Mouse (Mus musculus) liver, postnatal 0 days (tissue): ENCODE measurements around the gene Wdr73. TPM values are rescaled to one million over a fixed set of nuclear protein-coding genes. Genes with fewer than 3 reads are reported as not detected.
A peak's percentile ranks its signal among the peaks of the same experiment; 100 is the strongest.

ENCODE experiments used
- ATAC-seq: fragments of 200-750 bp; cut with Nextera tagmentation; 2 replicates; pipeline ENCODE4 v1.8.0; 2017; ENCODE audit warnings: mild to moderate bottlenecking, moderate library complexity
- DNase-seq: peaks from one replicate; pipeline ENCODE4 v3.0.0-alpha.2; 2016
- H3K27ac ChIP-seq: fragments of 300-500 bp; sonication (generic); 2 replicates; pipeline ENCODE4 v1.5.1; 2014; ENCODE audit warnings: antibody characterized with exemption, moderate library complexity, mild to moderate bottlenecking, low read depth
- H3K27me3 ChIP-seq: fragments of 300-500 bp; sonication (generic); 2 replicates; pipeline ENCODE4 v1.6.1; 2014; ENCODE audit warnings: low read length, control low read depth, mixed read lengths; ENCODE audit not compliant: insufficient read depth
- H3K36me3 ChIP-seq: fragments of 300-500 bp; sonication (generic); replicated peaks from 2 replicates; pipeline ENCODE4 v1.6.1; 2014; ENCODE audit warnings: mild to moderate bottlenecking, control low read depth, low read length, moderate library complexity, mixed read lengths; ENCODE audit not compliant: insufficient read depth
- H3K4me1 ChIP-seq: fragments of 300-500 bp; sonication (generic); 2 replicates; pipeline ENCODE4 v1.6.1; 2014; ENCODE audit warnings: antibody characterized with exemption, mild to moderate bottlenecking, control low read depth; ENCODE audit not compliant: insufficient read depth
- H3K4me2 ChIP-seq: fragments of 300-500 bp; sonication (generic); 2 replicates; pipeline ENCODE4 v1.6.1; 2014; ENCODE audit warnings: low read depth, mild to moderate bottlenecking, low read length, moderate library complexity, mixed read lengths
- H3K4me3 ChIP-seq: fragments of 300-500 bp; sonication (generic); 2 replicates; pipeline ENCODE4 v1.5.1; 2014; ENCODE audit warnings: low read depth, low read length
- H3K9ac ChIP-seq: fragments of 300-500 bp; sonication (generic); replicated peaks from 2 replicates; pipeline ENCODE4 v1.6.1; 2014; ENCODE audit warnings: mild to moderate bottlenecking, moderate library complexity
- H3K9me3 ChIP-seq: fragments of 300-500 bp; sonication (generic); 2 replicates; pipeline ENCODE4 v1.6.1; 2016; ENCODE audit warnings: mild to moderate bottlenecking, control low read depth, low read length, mixed read lengths
- CTCF ChIP-seq: sonication (generic); IDR thresholded peaks from 2 replicates; pipeline ENCODE4 v1.5.1; 2016; ENCODE audit warnings: antibody characterized with exemption, low read depth
- EP300 ChIP-seq: IDR thresholded peaks from 2 replicates; pipeline ENCODE4 v1.6.1; 2016; ENCODE audit warnings: antibody characterized with exemption, low read depth, mild to moderate bottlenecking
- WGBS: fragments of 180-500 bp; shearing (Covaris S2); extraction: QIAGEN DNeasy Blood & Tissue Kit; methylation state at CpG from one replicate; pipeline ENCODE4 v1.1.7; 2014; ENCODE audit not compliant: insufficient replicate concordance; 5-methylcytosine and 5-hydroxymethylcytosine counted together
- polyA plus RNA-seq: library from polyadenylated mRNA; unstranded; fragments of >200 nt; fragmentation: Nextera tagmentation; extraction: Ambion mirVana; gene quantifications from 2 replicates; pipeline ENCODE4 v1.2.1, GENCODE M21; 2015

Gene Wdr73
- polyA plus RNA-seq, 1 experiment from 2014 or later: 13.6 TPM

DNA sequence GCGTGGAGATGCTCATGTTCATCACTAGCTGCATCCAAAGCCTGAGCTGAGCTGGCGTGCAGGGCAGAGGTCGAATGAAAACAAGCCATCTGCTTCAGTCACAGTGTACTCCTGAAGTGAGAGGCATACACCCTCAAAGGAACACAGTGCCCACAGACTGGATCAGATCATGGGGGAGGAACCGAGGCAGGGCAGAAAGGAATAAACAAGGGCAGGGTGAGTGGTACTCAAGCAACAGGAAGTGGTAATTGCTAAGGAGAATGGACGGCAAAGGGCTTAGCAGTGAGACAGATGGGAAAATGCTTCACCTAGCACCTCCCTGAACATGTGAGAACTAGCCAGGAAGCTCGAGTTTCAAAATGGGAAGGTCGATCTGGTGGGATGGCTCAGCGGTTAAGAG, 11.4 kb upstream of the Wdr73 start:
- ATAC-seq: no peak
- Histone ChIP-seq H3K4me2 (no peak overlapping the region), H3K9me3 (no peaks in the 10 kb centered on the region), H3K4me1 (no peaks in the 10 kb centered on the region), H3K4me3 (no peak overlapping the region), H3K27me3 (no peaks in the 10 kb centered on the region), H3K9ac (no peak overlapping the region), H3K36me3 (peaks cover 49% of the 10 kb centered on the region), H3K27ac (no peak overlapping the region)
- no peak for TF ChIP-seq EP300
- no peak for TF ChIP-seq CTCF
- no peak for DNase-seq
- WGBS: 80% methylated on average over 8 of the region's 8 CpGs

- no peaks in the 10 kb centered on the region for H3K4me1 ChIP-seq
- H3K9ac ChIP-seq: no peak overlapping the region
- 77% methylated on average over 7 of the region's 7 CpGs for WGBS
Observed at GRCm38 (mm10) chr7:80911053-80911452, 10.0 kb upstream of the Wdr73 start.

GRCm38 (mm10) chr7:80904921-80905515, 3.9 kb upstream of the Wdr73 start, which contains the start of gene Nmb:
Gene Nmb (minus strand): TSS chr7:80905076.
- no peak for ATAC-seq
- no peaks in the 10 kb centered on the region for H3K27me3 ChIP-seq
- DNase-seq: peak; percentile 67
- peak within 1 kb of the TSS; percentile 46 for H3K4me3 ChIP-seq
- 3% methylated on average over 19 of the region's 19 CpGs for WGBS
- peak within 1 kb of the TSS; percentile 86 for H3K4me2 ChIP-seq
- H3K4me1 ChIP-seq: peaks cover 17% of the 10 kb centered on the region
- H3K36me3 ChIP-seq: 0 out of 2 replicates have a peak, but pooled peaks cover 2% of the 10 kb centered on the region
- peak within 1 kb of the TSS; percentile 59 for H3K9ac ChIP-seq
- H3K27ac ChIP-seq: no peak within 1 kb of the TSS
- no peaks in the 10 kb centered on the region for H3K9me3 ChIP-seq
- TF ChIP-seq CTCF (no peak), EP300 (no peak)

More at GRCm38 (mm10) chr7:80911053-80911452, 10.0 kb upstream of the Wdr73 start:
- Histone ChIP-seq H3K4me3 (no peak overlapping the region), H3K27me3 (no peaks in the 10 kb centered on the region), H3K36me3 (peaks cover 36% of the 10 kb centered on the region), H3K9me3 (no peaks in the 10 kb centered on the region), H3K4me2 (no peak overlapping the region), H3K27ac (no peak overlapping the region)
- no peak for DNase-seq
- TF ChIP-seq CTCF (no peak), EP300 (no peak)
- no peak; the same call in 1 of the 2 replicates for ATAC-seq

DNA sequence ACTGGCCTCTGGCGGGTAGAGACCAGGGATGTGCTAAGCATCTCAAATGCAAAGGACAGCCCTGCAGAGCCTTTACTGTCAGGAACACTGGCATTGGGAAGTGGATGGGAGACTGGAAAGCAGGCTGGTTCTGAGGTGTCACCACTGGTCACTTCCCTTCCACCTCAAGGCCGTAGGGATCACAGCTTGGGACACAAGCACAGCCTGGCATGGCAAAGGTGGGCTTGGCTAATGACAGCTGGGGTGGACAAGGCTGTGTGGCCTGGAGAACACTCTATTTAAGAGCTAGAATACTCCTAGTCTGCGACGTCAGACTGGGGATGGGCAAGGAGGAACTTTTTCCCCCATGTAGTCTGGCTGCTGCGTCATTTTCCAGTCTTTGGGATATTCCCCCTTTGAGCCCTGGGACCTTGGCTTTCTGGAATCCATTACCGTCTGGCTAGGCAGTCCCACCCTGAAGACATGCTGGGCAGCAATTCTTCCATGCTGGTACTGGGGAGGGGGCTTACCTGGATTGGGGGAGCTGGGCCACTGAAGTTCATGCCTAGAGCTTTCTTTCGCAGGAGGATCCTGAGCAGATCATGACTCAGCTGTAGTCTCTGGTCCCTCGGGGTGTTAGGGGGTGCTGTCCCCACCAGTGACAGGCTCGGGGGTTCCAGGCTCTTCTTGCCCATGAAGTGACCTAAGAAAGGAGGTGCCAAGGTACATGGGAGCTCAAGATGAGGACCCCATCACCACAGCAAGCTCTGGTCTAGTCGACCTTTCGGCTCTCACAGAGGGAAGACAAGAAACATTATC, 2.8 kb upstream of the Wdr73 start:
- Histone ChIP-seq H3K4me2 (peak overlapping the region; percentile 86; the same call in 1 of the 2 replicates), H3K9ac (no peak overlapping the region), H3K27me3 (no peaks in the 10 kb centered on the region), H3K36me3 (no peaks in the 10 kb centered on the region), H3K4me3 (no peak overlapping the region), H3K4me1 (peaks cover 18% of the 10 kb centered on the region), H3K27ac (no peak overlapping the region), H3K9me3 (no peaks in the 10 kb centered on the region)
- DNase-seq (no peak), ATAC-seq (no peak)
- TF ChIP-seq EP300 (no peak), CTCF (no peak)
- WGBS: 83% methylated on average over 11 of the region's 11 CpGs

DNA sequence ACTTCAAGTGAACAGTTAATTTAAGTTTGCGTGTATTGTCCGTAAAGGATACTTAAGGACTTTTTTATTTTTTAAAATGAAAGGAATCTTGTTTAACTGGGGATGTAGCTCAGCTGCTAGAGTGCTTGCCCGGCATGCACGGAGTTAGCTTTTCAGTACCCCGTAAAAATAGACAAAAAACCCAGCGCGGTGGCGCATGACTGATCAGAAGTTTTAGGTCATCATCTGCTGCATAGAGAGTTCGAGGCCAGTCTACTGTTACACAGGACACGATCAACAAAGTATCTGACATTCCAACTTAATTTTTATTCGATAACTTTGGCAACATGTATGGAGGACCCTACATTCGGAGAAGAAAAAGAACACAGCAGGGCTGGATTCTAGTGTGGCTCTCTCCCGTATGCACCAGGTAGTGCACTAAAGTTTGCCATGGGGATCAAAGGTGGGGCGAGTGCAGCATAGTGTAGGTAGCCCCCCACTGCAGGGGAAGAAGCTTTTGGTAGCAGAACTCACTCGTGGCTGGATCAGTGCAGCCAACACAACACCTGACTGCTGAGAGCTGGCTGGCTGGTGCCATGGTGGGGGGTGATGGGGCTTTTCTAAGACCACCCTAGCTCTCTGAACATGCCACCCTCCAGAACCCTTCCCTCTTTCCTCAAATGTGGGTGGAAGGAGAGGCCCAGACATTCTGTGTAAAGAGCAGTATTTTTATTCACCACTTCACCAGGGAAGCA, 639 bp upstream of the Wdr73 start:
- ATAC-seq (0 out of 2 replicates have a peak, but pooled peaks have one; percentile 22), DNase-seq (no peak)
- WGBS: 30% methylated on average over 15 of the region's 15 CpGs

GRCm38 (mm10) chr7:80897721-80898120, 3.3 kb downstream of the Wdr73 start:
- no peak overlapping the region for H3K4me3 ChIP-seq
- 79% methylated on average over 4 of the region's 4 CpGs for WGBS
- H3K27me3 ChIP-seq: no peaks in the 10 kb centered on the region
- no peak overlapping the region for H3K4me2 ChIP-seq
- H3K9ac ChIP-seq: no peak overlapping the region
- H3K36me3 ChIP-seq: peaks cover 28% of the 10 kb centered on the region
- TF ChIP-seq EP300 (no peak), CTCF (no peak)
- H3K4me1 ChIP-seq: peaks cover 12% of the 10 kb centered on the region
- no peak overlapping the region for H3K27ac ChIP-seq
- DNase-seq (no peak), ATAC-seq (no peak)
- no peaks in the 10 kb centered on the region for H3K9me3 ChIP-seq

More for the DNA sequence above, 639 bp upstream of the Wdr73 start:
- Histone ChIP-seq H3K9me3 (no peaks in the 10 kb centered on the region), H3K4me1 (peaks cover 18% of the 10 kb centered on the region), H3K9ac (peak overlapping the region; percentile 64), H3K4me2 (peak overlapping the region; percentile 82), H3K36me3 (peaks cover 10% of the 10 kb centered on the region), H3K4me3 (peak overlapping the region; percentile 58), H3K27me3 (no peaks in the 10 kb centered on the region), H3K27ac (peak overlapping the region; percentile 88)
- no peak for TF ChIP-seq EP300
- no peak for TF ChIP-seq CTCF
